Mouse (Mus musculus): ENCODE results near the gene Agtrap.
"Not testable (repeated sequence)": the region's sequence is repeated elsewhere in the genome, so short reads cannot be mapped to it uniquely, and the experiment has no call there.

The Agtrap gene

DNA sequence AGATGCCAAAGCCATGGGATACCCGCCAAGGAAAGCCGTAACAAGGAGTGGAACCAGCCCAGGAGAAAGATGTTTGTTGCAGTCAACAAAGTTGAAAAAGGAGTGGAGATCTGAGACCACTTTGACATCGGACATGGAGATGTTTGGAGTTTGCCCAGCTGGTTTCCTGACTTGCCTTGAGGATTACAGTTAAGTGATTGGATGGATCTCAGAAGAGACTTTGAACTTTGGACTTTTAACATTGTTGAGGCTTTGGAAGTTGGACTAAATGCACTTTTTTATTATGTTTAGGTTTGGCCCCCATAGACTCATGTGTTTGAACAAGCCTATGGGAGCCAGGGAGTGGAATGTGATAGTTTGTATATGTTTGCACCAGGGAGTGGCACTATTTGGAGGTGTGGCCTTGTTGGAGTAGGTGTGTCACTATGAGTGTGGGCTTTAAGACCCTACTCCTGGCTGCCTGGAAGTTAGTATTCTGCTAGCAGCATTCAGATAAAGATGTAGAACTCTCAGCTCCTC, 37.4 kb downstream of the Agtrap start:
- DNase-seq (ENCODE audit: low spot score in 2 of 2), result not testable (repeated sequence)

DNA sequence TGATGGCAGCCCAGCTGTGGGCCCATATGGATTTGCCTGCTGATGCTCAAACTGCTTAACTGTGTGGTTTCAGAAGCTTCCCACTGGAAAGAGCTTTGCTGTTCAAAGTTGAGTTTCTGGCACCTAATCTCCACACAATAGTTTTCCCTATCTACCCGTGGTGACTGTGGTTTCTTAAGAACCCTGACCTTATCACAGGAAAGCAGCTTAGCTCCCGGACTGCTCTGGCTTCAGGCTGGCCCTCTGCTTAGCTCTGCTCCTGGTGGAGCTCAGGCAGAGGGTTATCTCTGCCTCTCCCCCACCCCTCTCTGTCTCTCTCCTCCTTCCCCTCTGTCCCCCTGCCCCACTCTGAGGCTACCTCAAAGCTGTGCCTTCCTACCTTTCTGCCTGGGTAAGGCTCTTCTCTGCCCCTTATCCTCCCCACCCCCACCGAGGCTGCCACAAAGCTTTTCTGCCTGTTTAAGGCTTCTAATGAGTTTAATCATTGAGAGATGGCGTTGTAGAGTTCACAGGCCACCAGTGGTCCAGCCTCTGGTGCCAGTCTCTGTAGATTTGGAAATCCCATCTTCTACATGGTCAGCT, 41.3 kb downstream of the Agtrap start:
- no peak for DNase-seq (ENCODE audit: low spot score in 2 of 2)

DNA sequence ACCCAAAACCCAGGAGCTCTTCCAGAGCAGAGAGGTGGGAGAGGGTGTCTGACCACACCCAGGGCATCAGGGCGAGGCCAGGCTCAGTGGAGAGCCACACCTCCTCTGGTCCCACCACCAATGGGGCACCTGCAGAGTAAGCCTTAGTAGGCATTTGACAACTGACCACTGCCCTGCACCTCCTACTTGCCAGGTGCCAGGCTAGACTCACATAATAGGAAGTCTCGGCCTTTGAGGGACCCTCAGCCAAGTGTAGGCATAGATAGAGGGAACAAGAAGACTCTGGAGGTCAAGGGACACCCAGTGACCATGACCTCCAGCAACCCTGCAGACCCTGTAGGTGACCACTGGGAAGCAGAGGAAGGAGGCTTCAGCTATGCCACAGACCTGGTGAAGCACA, 43.7 kb downstream of the Agtrap start:
- DNase-seq (ENCODE audit: low spot score in 2 of 2), result no peak

DNA sequence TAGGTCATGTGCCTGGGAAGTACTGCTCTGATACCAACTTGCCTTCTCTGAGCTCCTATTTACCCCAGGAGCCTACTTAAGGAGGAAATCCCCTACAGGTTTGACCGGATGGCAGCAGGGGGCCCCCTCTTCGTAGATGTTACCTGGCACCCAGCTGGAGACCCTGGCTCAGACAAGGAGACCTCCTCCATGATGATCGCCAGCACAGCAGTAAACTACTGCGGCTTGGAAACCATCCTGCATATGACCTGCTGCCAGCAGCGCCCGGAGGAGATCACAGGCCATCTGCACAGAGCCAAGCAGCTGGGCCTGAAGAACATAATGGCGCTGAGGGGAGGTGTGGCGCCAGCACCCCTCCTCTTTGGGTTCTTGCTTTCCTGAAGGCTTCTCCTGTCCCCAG, 44.5 kb downstream of the Agtrap start:
- DNase-seq (ENCODE audit: low spot score in 2 of 2), result not testable (repeated sequence)

DNA sequence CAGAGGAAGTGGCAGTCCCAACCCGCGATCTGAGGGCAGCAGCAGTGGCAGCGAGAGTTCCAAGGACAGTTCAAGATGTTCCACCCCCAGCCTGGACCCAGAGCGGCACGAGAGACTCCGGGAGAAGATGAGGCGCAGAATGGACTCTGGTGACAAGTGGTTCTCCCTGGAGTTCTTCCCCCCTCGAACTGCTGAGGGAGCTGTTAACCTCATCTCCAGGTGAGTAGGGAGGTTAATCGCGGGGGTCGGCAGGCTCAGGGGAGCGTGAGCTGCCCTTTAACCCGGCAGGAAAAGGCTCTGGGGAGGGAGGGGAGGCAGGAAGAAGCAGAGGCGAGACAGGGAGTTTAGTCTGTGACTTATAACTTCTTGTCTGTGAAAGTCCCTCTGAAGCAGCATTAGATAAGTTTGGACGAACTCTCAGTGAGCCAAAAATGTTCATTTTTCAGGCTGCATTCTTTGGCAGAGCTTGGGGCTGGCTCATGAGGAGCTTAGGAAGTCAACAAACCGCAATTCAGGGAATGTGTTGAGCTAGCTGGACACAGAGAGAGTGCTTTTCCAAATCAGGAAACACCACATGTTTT, 46.1 kb downstream of the Agtrap start:
- peak; percentile 16 for DNase-seq (ENCODE audit: low spot score in 2 of 2)

DNA sequence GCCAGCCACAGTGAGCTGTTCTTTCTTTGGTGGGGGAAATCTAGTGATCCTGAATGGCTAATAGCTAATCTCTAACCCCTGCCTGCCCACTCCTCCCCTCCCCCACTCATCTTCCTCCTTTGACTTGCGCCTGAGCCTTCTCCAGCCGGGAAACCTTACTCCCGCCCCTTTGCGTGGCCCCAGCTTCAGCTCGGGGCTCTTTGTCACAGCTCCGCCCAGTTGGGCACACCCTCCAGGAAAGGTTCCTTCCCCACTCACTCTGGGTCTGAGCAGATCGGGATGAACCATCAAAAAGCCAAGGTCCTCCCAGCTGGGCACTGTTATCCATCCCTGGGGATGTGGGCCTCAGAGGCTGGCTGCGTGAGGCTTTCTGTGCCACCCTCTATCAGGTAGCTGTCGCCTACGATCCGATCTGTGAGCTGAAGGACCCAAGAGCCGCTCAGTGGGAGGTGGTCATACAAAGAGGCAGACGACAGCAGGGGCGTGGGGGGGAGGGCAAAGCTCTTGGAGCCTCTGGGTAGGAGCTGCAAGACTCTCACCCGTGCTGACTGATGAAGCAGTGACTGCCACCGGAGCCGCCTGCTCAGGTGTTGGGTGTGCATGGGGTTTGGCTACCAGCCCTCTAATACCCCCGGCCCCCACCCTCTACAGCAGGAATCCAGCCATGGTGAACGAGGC, 46.8 kb downstream of the Agtrap start:
- peak; percentile 5 for DNase-seq (ENCODE audit: low spot score in 2 of 2)

DNA sequence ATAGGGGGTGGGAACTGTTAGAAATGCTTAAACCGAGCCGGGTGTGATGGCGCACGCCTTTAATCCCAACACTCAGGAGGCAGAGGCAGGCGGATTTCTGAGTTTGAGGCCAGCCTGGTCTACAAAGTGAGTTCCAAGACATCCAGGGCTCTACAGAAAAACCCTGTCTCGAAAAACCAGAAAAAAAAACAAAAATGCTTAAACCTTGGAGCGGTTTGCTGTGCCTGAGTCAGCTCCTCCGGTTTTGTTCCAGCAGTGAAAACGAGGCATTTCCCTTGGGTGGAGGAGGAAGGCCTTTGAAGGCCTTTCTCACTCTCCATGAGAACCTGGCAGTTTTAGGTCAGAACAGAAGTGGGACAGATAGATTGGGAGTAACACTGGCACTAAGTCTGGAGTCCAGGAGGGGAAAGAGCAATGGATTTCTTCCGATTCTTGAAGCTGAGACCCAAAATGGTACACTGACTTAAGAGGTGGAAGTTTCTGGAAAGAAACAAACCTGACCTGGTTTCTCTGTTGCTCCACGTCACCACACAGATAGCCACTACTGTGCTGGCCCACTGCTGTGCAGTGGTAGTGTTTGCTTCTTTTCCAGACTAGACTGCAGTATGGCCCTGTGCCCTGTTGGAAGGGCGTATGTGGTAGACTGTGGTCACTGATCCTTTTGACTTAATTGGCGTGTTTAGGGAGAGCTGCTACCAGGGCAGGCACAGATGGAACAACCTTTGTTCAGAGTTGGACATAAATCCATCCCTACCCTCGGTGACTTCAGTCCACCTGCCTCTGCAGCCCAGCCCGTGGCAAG, 47.6 kb downstream of the Agtrap start:
- no peak for DNase-seq (ENCODE audit: low spot score in 2 of 2)

DNA sequence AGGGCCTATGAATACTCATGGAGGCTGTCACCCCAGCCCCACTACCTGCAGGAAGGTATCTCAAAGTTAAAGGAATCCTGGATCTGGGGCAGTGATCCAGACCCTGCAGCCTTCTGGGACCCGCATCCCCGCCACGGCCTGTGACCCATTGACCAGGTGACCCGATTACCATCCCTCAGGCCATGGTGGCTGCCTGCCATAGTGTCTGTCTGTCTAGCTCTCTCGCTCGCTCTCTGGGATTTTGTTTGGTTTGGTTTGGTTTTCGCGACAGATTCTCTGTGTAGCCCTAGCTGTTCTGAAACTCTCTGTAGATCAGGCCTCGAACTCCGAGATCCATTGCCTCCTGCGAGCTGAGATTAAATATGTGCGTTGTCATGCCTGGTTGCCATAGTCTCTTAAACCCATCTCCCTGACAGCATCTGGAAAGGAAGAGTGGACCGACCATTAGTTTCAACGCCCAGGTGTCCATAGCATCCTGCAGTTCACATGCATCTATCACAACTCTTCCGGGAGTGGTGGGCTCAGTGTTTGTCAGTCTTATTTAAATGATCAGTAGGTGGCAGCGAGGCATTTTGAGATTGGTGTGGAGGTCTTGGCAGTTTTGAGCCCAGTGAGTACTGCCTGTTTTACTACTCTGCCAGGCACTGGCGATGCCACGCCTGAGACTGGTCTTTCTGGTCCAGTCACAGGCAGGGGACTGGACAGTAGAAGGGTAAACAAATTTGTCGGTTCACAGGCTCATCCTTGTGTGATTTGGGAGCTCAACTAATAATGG, 48.4 kb downstream of the Agtrap start:
- DNase-seq (ENCODE audit: low spot score in 2 of 2), result no peak

DNA sequence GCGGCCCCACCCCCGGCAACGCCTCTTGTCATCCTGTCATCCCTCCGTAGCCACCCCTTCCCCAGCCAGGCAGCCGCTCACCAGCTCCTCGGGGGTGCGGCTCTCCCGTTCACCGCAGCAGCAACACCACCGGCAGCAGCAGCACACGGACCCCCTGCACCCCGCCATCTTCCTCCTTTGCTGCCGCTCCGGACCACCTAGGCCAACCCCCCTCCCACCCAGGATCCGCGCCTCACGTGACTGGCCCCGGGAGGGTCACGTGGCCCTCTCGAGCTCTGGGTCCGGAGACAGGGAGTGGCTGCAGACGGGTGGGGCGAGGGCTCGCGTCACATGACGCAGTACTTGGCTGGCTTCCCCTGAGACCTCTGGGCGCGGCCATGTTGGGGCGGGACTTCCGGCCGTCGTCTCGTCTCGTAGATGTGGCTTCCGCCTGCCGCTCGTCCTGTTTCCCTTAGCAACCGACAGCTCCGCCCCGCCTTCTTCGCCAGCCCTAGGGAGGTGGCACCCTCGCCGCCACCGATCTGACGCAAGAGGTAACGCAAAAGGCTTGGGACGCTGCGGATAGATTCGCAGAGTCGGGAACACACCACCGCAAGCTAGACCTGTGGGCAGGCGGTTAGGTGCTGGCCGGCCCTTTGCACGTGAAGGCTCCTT, 49.1 kb downstream of the Agtrap start, which contains the start of the genes Clcn6 and Mthfr:
Gene Clcn6 (minus strand): TSS at position 222 of the 654 bp plus-strand sequence.
Gene Mthfr (plus strand): TSS at position 478 of the 654 bp plus-strand sequence.
- DNase-seq (ENCODE audit: low spot score in 2 of 2), result peak; percentile 98 to 99

DNA sequence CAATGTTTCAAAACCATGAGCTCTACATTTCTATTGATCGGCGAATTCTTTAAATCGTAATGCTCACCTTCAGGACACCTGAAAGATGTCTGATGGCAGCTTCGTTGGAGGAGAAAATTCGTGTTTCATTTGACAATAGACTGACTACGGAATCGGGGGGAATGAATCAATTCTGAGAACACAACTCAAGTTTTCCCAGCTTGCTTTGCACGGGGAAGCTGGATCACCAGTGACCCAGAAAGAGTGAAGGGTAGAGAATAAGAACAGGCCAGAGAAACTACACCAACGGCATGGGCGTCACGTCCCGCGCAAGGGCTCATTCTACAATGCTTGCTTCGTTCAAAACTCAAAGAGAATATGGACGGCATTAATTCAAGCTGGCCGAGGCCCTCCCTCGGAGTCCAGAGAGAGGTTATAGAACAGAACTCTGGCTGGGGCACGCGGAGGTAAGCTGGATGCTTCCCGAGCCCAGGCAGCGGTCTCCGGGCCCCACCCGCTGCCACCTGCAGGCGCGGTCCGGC, 49.7 kb downstream of the Agtrap start:
- DNase-seq (ENCODE audit: low spot score in 2 of 2), result no peak

DNA sequence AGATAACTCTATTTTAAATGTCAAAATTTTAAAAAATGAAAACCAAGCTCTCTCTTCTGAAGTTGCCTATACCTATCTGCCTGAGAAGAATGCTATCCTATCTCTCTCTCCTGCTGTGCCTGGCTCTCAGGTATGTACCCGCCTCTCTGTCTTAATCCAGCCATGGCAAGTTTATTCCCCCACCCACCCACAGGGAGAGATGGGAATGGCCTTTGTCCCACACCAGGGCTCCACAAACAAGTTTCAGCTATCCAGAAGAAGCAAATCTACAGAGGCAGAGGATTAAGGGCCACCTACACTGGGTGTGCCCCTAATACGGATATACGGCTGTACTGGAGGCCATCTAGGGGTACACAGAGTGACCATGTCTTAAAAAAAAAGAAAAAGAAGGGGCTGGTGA, 52.4 kb downstream of the Agtrap start:
- no peak for DNase-seq (ENCODE audit: low spot score in 2 of 2)

DNA sequence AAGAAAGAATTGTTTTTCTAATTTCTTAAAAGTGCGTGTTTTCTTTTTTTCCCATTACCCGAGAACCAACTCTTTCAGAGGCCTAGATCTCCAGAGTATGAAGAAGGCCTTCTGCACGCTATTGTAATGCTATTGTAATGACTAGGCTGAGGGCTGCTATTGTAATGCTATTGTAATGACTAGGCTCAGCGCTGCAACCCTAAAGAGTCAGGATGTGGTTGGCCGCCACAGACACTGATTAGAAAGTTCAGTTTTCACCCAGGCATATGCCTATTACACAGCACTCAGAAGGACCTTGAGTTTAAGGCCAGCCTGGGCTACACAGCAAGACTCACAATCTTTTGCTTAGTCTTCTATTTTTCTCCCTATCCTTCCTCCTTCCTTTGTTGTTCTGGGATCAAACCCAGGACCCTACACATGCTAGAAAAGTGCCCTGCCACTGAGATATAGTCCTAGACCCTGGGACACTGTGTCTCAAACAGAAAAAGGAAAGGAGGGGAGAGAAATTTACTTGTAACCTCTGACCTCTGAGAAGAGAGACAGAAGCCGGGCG, 53.9 kb downstream of the Agtrap start:
- DNase-seq (ENCODE audit: low spot score in 2 of 2), result peak; percentile 22 to 36

DNA sequence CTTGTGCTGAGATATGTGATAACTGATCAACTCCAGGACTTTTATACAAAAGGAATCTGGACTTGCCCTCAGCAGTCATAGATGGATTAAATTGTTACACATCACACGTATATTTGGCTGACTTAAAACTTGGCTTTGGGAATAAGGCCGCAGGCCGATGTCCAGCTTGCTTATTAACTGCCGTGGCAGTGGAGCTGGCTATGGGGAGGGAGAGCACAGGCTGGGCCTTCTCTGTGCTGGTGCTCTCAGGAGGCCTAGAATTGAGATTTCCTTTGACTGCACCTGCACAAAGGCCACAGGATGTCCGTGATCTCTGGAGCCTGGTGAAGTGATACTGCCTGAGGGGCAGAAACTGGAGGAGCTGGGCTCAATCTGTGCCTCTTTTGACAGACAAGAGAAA, 57.3 kb downstream of the Agtrap start:
- no peak for DNase-seq (ENCODE audit: low spot score in 2 of 2)

DNA sequence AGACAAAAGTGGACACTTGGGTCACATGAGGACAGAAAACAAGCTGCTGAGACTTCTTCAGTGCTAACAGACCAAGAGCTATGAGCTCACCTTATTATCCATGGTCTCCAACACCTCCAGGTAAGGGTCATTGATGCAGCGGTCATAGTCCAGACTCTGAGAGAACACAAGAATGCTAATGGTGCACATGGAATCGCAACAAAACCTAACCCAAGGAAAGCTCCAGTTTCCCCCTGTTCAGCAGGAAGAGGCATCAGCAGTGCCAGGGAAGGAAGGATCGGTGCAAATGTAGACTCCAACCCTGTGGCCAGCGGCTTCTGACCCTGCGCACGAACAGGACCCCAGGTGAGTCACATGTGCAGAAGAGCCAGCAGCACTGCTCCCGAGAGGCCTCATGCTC, 58.5 kb downstream of the Agtrap start:
- DNase-seq (ENCODE audit: low spot score in 2 of 2), result no peak

All from natural killer cell, adult 2 months (primary cell).